Mouse (Mus musculus) layer of hippocampus, postnatal 25 days (tissue): ENCODE data around the gene Arhgap45. TPM values are rescaled to one million over a fixed set of nuclear protein-coding genes. Genes with fewer than 3 reads are reported as not detected.

ENCODE experiments used
- DNase-seq, 2 experiments: peaks; one replicate each; pipeline ENCODE4 v3.0.0; 2022; ENCODE audit warnings: mixed read lengths in 2 of 2, low spot score in 1 of 2; ENCODE audit errors: extremely low spot score in 1 of 2
- total RNA-seq, 2 experiments: library from RNA; stranded (reverse); gene quantifications; 2 replicates each; pipeline ENCODE4 v1.2.3; 2021

Gene Arhgap45
- total RNA-seq: 1 to 10 TPM; 3.3 to 4.3 TPM

GRCm38 (mm10) chr10:80016511-80016910, at the start of gene Arhgap45:
Gene Arhgap45, plus strand, starts transcription at chr10:80016653.
- DNase-seq: no peak

GRCm38 (mm10) chr10:79966886-79967400, 49.5 kb upstream of the Arhgap45 start:
- no peak for DNase-seq

DNA sequence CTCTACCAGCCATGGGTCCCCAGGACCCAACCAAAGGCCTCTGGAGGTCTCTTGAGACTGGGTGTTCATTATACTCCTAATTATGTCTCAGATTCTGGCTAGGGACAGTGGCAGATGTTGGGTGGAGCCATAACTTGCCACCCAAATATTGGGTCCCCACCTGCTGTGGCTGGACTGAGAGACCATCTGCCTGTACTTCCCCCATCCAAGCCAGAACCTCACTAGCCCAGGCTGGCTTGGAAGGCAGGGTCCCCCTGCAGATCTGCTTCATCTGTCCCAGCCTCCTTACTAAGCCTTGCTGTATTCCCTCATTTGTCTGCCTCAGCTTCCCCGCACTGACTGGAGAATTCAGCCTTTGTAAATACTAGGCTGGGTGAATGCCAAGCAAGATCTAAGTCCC, 48.3 kb upstream of the Arhgap45 start:
- DNase-seq: no peak

GRCm38 (mm10) chr10:79969124-79969568, 47.3 kb upstream of the Arhgap45 start:
- no peak for DNase-seq

GRCm38 (mm10) chr10:79970415-79971182, 45.9 kb upstream of the Arhgap45 start, which contains the start of gene Grin3b:
Gene Grin3b, plus strand, starts transcription at chr10:79970715.
- no peak for DNase-seq

DNA sequence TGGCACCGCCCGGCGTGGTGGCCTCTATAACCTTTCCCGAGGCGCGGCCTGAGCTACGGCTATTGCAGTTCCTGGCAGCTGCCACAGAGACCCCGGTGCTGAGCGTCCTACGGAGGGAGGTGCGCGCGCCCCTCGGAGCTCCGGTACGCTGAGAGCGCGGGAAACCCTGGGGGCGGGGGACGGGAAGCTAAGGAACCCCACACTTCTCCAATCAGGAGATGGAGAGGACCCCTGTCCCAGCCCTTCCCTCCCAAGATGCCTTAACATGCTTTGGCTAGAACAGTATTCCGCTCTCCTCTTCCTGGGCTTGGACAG, 45.3 kb upstream of the Arhgap45 start:
- no peak for DNase-seq

- no peak for DNase-seq
Observed at GRCm38 (mm10) chr10:79972831-79973230, 43.6 kb upstream of the Arhgap45 start.

GRCm38 (mm10) chr10:79974087-79974486, 42.4 kb upstream of the Arhgap45 start:
- DNase-seq: no peak

GRCm38 (mm10) chr10:79974668-79975067, 41.8 kb upstream of the Arhgap45 start:
- no peak for DNase-seq

GRCm38 (mm10) chr10:79976071-79976721, 40.3 kb upstream of the Arhgap45 start:
- DNase-seq: no peak

DNA sequence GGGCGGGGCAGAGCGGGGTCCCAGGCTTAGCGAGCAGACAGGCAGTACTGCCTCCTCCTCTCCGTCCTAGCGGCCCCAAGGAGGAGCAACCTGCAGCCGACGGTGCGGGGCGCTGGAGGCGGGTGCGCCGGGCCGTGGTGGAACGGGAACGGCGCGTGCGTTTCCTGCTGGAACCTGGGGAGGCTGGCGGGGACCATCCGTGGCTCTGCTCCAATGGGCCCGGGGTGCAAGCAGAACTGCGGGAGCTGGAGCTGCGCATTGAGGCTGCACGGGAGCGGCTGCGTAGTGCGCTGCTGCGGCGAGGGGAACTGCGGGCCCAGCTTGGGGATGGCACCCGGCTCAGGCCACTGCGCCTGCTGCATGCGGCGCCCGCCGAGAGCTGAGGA, 39.7 kb upstream of the Arhgap45 start:
- DNase-seq: no peak

DNA sequence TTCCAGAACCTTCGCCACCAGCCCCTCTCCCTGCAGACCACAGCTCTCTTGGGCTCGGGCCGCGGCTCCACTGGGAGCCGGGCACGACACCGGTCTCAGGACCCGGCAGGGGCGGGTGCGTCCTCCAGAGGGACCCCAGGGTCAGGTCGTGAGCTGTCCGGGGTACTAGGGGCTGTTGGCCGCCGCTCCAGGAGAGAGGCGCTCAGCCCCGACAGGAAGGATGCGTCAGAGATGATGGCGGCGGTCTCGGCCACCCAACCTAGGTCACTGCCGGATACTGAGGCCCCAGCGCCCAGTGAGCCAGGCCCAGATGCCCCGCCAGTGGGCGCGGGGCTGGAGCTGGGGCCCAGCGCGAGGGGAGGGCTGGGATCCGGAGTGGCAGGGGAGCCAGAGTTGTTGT, 39.1 kb upstream of the Arhgap45 start:
- no peak for DNase-seq

GRCm38 (mm10) chr10:79978061-79978460, 38.4 kb upstream of the Arhgap45 start:
- no peak for DNase-seq

DNA sequence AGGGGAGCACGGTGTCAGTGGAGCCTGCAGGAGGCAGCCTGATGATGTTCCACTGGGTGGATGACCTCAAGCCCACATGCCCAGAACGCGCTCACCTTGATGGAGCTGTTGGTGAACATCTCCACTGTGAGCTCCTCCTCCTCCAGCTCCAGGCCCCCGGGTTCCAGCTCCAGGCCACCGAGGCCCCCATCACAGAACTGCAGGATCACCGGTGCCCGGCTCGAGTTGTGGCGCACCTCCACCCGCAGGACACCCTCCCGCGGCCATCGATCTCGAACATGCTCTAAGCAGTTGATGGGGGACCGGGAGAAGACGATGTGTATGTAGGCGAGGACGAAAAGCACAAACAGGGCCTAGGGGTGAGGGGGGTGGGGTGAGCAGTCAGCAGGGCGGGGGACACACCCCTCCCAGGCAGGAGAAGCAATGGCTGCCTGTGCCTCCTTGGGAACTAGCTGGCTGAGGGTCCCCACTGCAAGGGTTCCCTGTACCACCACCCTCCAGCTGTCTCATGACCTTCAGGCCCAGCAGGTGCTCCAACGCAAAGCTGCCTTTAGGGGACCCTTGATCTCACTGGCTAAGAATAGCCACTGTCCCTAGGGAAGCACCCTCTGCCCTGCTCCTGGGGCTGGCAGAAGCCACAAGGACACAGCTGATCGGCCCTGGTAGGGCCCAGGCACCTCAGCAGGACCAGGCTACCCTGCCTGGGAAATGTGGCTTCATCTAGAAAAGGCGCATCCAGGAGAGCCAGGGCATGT, 36.9 kb upstream of the Arhgap45 start:
- DNase-seq: no peak

GRCm38 (mm10) chr10:79983205-79983604, 33.2 kb upstream of the Arhgap45 start:
- DNase-seq: no peak

GRCm38 (mm10) chr10:79983670-79984069, 32.8 kb upstream of the Arhgap45 start:
- DNase-seq: peak; percentile 65 to 70

DNA sequence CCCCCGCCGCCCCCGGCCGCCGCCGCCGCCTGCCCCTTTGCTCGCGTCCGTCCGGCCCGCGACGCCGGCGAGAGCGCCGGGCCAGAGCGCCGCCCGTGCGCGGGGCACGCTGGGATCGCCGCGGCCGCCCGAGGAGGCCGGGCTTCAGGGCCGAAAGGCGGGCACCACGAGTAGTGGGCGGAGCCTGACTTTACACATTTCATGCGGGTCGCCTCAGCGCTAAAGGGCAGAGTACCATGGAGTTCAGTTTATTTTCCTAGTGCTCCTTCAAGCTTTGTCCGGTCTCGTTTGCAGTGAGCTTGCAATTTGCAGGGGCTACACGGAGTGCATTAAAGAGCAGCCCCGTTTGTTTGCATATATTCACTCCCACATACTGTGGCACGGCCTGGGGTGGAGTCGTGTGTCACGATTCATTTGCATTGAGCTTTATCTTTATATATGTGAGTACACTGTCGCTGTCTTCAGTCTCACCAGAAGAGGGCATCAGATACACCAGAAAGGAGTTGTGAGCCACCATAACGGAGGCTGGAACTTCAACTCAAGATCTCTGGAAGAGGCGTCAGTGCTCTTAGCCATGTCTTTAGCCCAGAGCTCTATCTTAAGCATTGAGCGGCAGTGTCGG, 32.1 kb upstream of the Arhgap45 start, which contains the start of gene Tmem259:
Tmem259 (minus strand) TSS at position 136 of the 622 bp plus-strand sequence.
- peak; percentile 67 to 71 for DNase-seq

DNA sequence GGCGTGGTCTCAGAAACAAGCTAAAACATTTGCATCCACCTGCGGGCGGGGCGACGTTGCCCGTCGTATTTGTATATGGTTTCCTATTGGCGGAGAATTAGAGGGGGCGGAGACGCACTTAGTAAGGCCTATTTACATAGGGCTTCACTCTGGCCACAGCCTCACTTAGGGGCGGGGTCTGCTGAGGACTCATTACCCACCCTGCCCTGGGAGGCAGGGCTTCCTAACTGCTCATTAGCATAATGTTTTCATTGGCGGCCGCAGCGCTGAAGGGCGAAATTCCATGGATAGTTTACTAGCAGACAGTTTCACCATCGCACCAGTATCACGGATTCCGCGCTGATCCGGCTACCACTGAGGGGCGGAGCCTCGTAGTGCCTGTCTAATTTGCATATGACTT, 31.6 kb upstream of the Arhgap45 start:
- DNase-seq: peak; percentile 73 to 94

DNA sequence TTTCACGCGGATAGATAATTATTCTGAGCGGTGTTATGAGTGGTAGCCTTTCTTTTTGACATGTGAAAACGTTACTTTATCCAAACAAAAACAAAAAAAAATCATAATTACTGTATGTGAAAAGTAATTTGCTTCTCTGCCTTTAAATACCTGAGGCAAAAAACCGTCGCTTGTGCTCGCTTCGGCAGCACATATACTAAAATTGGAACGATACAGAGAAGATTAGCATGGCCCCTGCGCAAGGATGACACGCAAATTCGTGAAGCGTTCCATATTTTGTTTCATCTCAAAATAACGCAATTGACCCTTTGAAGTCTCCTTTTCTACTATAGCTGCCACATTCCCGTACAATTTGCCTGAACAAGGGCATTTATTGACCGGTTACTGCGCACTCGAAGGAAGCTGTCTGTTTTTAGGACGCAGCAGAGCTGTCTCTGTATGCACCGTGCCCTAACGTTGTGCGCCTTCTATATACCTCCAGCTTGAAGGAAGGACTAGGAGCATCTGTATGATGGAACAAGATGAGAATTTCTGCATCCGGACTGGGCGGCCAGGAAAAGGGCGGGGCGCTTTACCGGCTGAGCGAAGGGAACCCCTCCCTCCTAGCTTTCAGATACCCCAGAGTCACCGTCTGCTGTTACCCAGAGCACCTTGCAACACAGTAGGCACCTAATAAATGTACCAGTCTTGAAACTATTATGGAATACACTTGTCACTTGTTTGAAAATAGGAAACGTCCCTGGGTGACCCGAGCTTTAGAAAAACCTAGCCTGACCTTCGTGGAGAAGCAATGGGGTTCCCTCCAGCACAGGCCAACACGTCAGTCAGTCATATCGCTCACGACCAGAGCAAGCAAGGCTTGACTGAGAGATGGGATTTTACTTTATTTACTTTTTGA, 30.9 kb upstream of the Arhgap45 start:
- peak; percentile 40 to 46 for DNase-seq
